Mouse (Mus musculus) MEL (cell line): ENCODE results near the gene Ube2j1. TPM values are rescaled to one million over a fixed set of nuclear protein-coding genes. Genes with fewer than 3 reads are reported as not detected.

ENCODE experiments used
- DNase-seq: peaks from one replicate; pipeline ENCODE4 v3.0.0; 2011; ENCODE audit warnings: low read depth, low spot score
- H3K27ac ChIP-seq: 2 replicates; pipeline ENCODE4 v1.5.1; 2012; ENCODE audit warnings: low read depth, mild to moderate bottlenecking, control low read depth, low read length, moderate library complexity; ENCODE audit not compliant: control insufficient read depth
- H3K27me3 ChIP-seq, 2 experiments: fragments of 150-350 bp in 1 of 2; sonication (generic) in 1 of 2; 2 replicates each; pipeline ENCODE4 v1.6.1; 2012; ENCODE audit warnings: low read length in 2 of 2, mild to moderate bottlenecking in 2 of 2, improper control_type of control experiment in 1 of 2, moderate library complexity in 1 of 2; ENCODE audit not compliant: insufficient read depth in 2 of 2, control insufficient read depth in 1 of 2
- H3K36me3 ChIP-seq, 2 experiments: 2 replicates each; pipeline ENCODE4 v1.6.1; 2012 to 2014; ENCODE audit warnings: low read length in 2 of 2, improper control_type of control experiment in 1 of 2, inconsistent platforms in 1 of 2, mild to moderate bottlenecking in 1 of 2; ENCODE audit not compliant: insufficient read depth in 2 of 2, control insufficient read depth in 1 of 2
- H3K4me1 ChIP-seq, 2 experiments: fragments of 150-350 bp in 1 of 2; sonication (generic) in 1 of 2; 2 replicates each; pipeline ENCODE4 v1.6.1; 2012; ENCODE audit warnings: low read length in 2 of 2, improper control_type of control experiment in 1 of 2, mild to moderate bottlenecking in 1 of 2; ENCODE audit not compliant: insufficient read depth in 2 of 2, control insufficient read depth in 1 of 2
- H3K4me3 ChIP-seq, 2 experiments: fragments of 150-350 bp in 1 of 2; sonication (generic) in 1 of 2; 2 replicates each; pipeline ENCODE4 v1.5.1; 2012; ENCODE audit warnings: low read depth in 2 of 2, low read length in 2 of 2, mild to moderate bottlenecking in 2 of 2, moderate library complexity in 2 of 2, control low read depth in 1 of 2, improper control_type of control experiment in 1 of 2; ENCODE audit not compliant: control insufficient read depth in 1 of 2, insufficient read depth in 1 of 2
- H3K79me2 ChIP-seq: 2 replicates; pipeline ENCODE4 v1.6.1; 2012; ENCODE audit warnings: mild to moderate bottlenecking, low read length, moderate library complexity; ENCODE audit not compliant: control insufficient read depth, poor library complexity, insufficient read depth
- H3K9ac ChIP-seq: 2 replicates; pipeline ENCODE4 v1.6.1; 2012; ENCODE audit warnings: low read depth, mild to moderate bottlenecking, control low read depth, low read length, moderate library complexity; ENCODE audit not compliant: control insufficient read depth, poor library complexity, severe bottlenecking
- H3K9me3 ChIP-seq: fragments of 150-350 bp; sonication (generic); replicated peaks from 2 replicates; pipeline ENCODE4 v1.6.1; 2012; ENCODE audit warnings: mild to moderate bottlenecking, low read length, improper control_type of control experiment, moderate library complexity; ENCODE audit not compliant: insufficient read depth
- BHLHE40 ChIP-seq: IDR thresholded peaks from 2 replicates; pipeline ENCODE4 v1.6.1; 2012; ENCODE audit warnings: low read depth, mild to moderate bottlenecking, inconsistent platforms, low read length, improper control_type of control experiment, borderline replicate concordance
- CHD1 ChIP-seq: IDR thresholded peaks from 2 replicates; pipeline ENCODE4 v1.6.1; 2012; ENCODE audit warnings: low read depth, mild to moderate bottlenecking, inconsistent platforms, low read length, improper control_type of control experiment
- CHD2 ChIP-seq: IDR thresholded peaks from 2 replicates; pipeline ENCODE4 v1.6.1; 2011; ENCODE audit warnings: low read length, improper control_type of control experiment
- E2F4 ChIP-seq: IDR thresholded peaks from 2 replicates; pipeline ENCODE4 v1.6.1; 2011; ENCODE audit warnings: low read depth, low read length, improper control_type of control experiment, borderline replicate concordance
- ELF1 ChIP-seq: IDR thresholded peaks from 2 replicates; pipeline ENCODE4 v1.6.1; 2014; ENCODE audit warnings: low read depth, mild to moderate bottlenecking, inconsistent platforms, low read length, improper control_type of control experiment, moderate library complexity
- EP300 ChIP-seq, 2 experiments: IDR thresholded peaks; 2 replicates each; pipeline ENCODE4 v1.6.1; 2011; ENCODE audit warnings: improper control_type of control experiment in 2 of 2, low read length in 2 of 2, low read depth in 1 of 2, mild to moderate bottlenecking in 1 of 2
- GATA1 ChIP-seq: IDR thresholded peaks from 2 replicates; pipeline ENCODE4 v1.6.1; 2011; ENCODE audit warnings: low read depth, low read length, improper control_type of control experiment
- MEF2A ChIP-seq: IDR thresholded peaks from 2 replicates; pipeline ENCODE4 v1.6.1; 2014; ENCODE audit warnings: low read depth, mild to moderate bottlenecking, inconsistent platforms, low read length, improper control_type of control experiment; ENCODE audit not compliant: poor library complexity, insufficient replicate concordance, severe bottlenecking; ENCODE audit errors: extremely low read depth
- MXI1 ChIP-seq: IDR thresholded peaks from 2 replicates; pipeline ENCODE4 v1.6.1; 2011; ENCODE audit warnings: mild to moderate bottlenecking, low read depth, low read length, improper control_type of control experiment
- NRF1 ChIP-seq: IDR thresholded peaks from 2 replicates; pipeline ENCODE4 v1.6.1; 2014; ENCODE audit warnings: low read depth, mild to moderate bottlenecking, inconsistent platforms, low read length, improper control_type of control experiment, moderate library complexity; ENCODE audit not compliant: poor library complexity, insufficient read depth, severe bottlenecking
- POLR2AphosphoS5 ChIP-seq: IDR thresholded peaks from 2 replicates; pipeline ENCODE4 v1.6.1; 2012; ENCODE audit warnings: low read depth, borderline replicate concordance, mild to moderate bottlenecking, inconsistent platforms, low read length, moderate library complexity, mixed read lengths
- RAD21 ChIP-seq: IDR thresholded peaks from 2 replicates; pipeline ENCODE4 v1.6.1; 2011; ENCODE audit warnings: mild to moderate bottlenecking, low read depth, low read length, improper control_type of control experiment
- TCF12 ChIP-seq: IDR thresholded peaks from 2 replicates; pipeline ENCODE4 v1.6.1; 2014; ENCODE audit warnings: low read depth, mild to moderate bottlenecking, inconsistent platforms, low read length, improper control_type of control experiment, moderate library complexity
- USF2 ChIP-seq, 2 experiments: IDR thresholded peaks; 2 replicates each; pipeline ENCODE4 v1.6.1; 2011 to 2012; ENCODE audit warnings: improper control_type of control experiment in 2 of 2, low read length in 2 of 2, borderline replicate concordance in 1 of 2, inconsistent platforms in 1 of 2, low read depth in 1 of 2, mild to moderate bottlenecking in 1 of 2; ENCODE audit not compliant: insufficient read depth in 1 of 2
- ZC3H11A ChIP-seq: IDR thresholded peaks from 2 replicates; pipeline ENCODE4 v1.6.1; 2012; ENCODE audit warnings: low read depth, mild to moderate bottlenecking, inconsistent platforms, low read length, improper control_type of control experiment
- ZKSCAN1 ChIP-seq: IDR thresholded peaks from 2 replicates; pipeline ENCODE4 v1.6.1; 2012; ENCODE audit warnings: low read depth, mild to moderate bottlenecking, inconsistent platforms, low read length, improper control_type of control experiment, moderate library complexity
- ZNF384 ChIP-seq: IDR thresholded peaks from 2 replicates; pipeline ENCODE4 v1.6.1; 2012; ENCODE audit warnings: low read depth, mild to moderate bottlenecking, inconsistent platforms, low read length, improper control_type of control experiment
- polyA plus RNA-seq, 2 experiments: library from polyadenylated mRNA; stranded (reverse) in 1 of 2; unstranded in 1 of 2; fragments of >175 nt in 1 of 2; fragments of >200 nt in 1 of 2; gene quantifications; 2 replicates each; pipeline versions ENCODE4 v1.2.1 to v1.2.4; 2012; ENCODE audit warnings: low replicate concordance in 2 of 2, low read depth in 1 of 2; ENCODE audit not compliant: insufficient read length in 2 of 2, insufficient read depth in 1 of 2, missing spikeins in 1 of 2
- total RNA-seq: library from RNA; depleted of rRNA; stranded (reverse); fragments of 300-350 nt; gene quantifications from 2 replicates; pipeline ENCODE4 v1.2.3, GENCODE M21; 2012

Ube2j1 gene
- total and polyA plus RNA-seq, 3 experiments, result 32.6 to 42.9 TPM; not detected in 1

- TF ChIP-seq ZKSCAN1 (no peak), MXI1 (no peak), ZC3H11A (no peak), GATA1 (no peak), ZNF384 (no peak), BHLHE40 (no peak), TCF12 (no peak), RAD21 (no peak), ELF1 (no peak), MEF2A (no peak), E2F4 (no peak)
- H3K27ac ChIP-seq, result no peak overlapping the region
Measured at GRCm38 (mm10) chr4:32996083-32996482, 35.1 kb upstream of the Ube2j1 start.

GRCm38 (mm10) chr4:32997571-32997970, 33.6 kb upstream of the Ube2j1 start:
- H3K4me1 ChIP-seq, result no peaks in the 10 kb centered on the region
- H3K27me3 ChIP-seq, result no peaks in the 10 kb centered on the region; a peak in 1 of 4 replicates
- no peaks in the 10 kb centered on the region for H3K9me3 ChIP-seq
- H3K4me3 ChIP-seq, result no peak overlapping the region
- DNase-seq, result no peak
- no peak overlapping the region for H3K9ac ChIP-seq
- H3K27ac ChIP-seq, result no peak overlapping the region
- no peak for TF ChIP-seq NRF1
- TF ChIP-seq POLR2AphosphoS5, result no peak
- TF ChIP-seq CHD1, result no peak
- no peak for TF ChIP-seq GATA1
- no peak for TF ChIP-seq E2F4
- TF ChIP-seq USF2 (IDR thresholded peaks at IDR 0.05; ENCODE audit: borderline replicate concordance in 1 of 2, insufficient read depth in 1 of 2, low read depth in 1 of 2, low read length in 2 of 2), result no peak
- no peak for TF ChIP-seq EP300 (IDR thresholded peaks at IDR 0.05; ENCODE audit: low read depth in 1 of 2, low read length in 2 of 2)
- TF ChIP-seq CHD2, result no peak
- H3K79me2 ChIP-seq, result no peaks in the 10 kb centered on the region
- no peaks in the 10 kb centered on the region for H3K36me3 ChIP-seq

More at GRCm38 (mm10) chr4:32996083-32996482, 35.1 kb upstream of the Ube2j1 start:
- Histone ChIP-seq H3K27me3 (no peaks in the 10 kb centered on the region; a peak in 1 of 4 replicates), H3K36me3 (no peaks in the 10 kb centered on the region), H3K4me3 (no peak overlapping the region), H3K9ac (no peak overlapping the region), H3K79me2 (no peaks in the 10 kb centered on the region), H3K9me3 (no peaks in the 10 kb centered on the region), H3K4me1 (no peaks in the 10 kb centered on the region)
- no peak for DNase-seq
